Mouse (Mus musculus): ENCODE measurements around the gene Olfr1392.

Gene Olfr1392

GRCm38 (mm10) chr11:49322442-49322841, 37.4 kb downstream of the Olfr1392 start, which contains the start of gene Olfr1391:
Olfr1391 (plus strand) TSS chr11:49322742.
- no peak for DNase-seq (ENCODE audit: low read depth, low spot score)

GRCm38 (mm10) chr11:49326726-49327125, 41.6 kb downstream of the Olfr1392 start:
- DNase-seq (ENCODE audit: low read depth, low spot score) = no peak

GRCm38 (mm10) chr11:49329686-49330085, 44.6 kb downstream of the Olfr1392 start:
- DNase-seq (ENCODE audit: low read depth, low spot score) = no peak

GRCm38 (mm10) chr11:49334888-49335287, 49.8 kb downstream of the Olfr1392 start, which contains the start of gene Olfr1390:
Olfr1390 (plus strand) TSS chr11:49335188.
- no peak for DNase-seq (ENCODE audit: low read depth, low spot score)

- DNase-seq (ENCODE audit: low read depth, low spot score) = no peak
These were observed 52.2 kb downstream of the Olfr1392 start for GRCm38 (mm10) chr11:49337150-49337832.
